11 mouse cellular contexts compared by ENCODE assay signal in genomic region chr11:61028211-61028950, GRCm38 (mm10). TPM values are rescaled to one million over a fixed set of nuclear protein-coding genes. Genes with fewer than 3 reads are reported as not detected.
DNase-seq lines count a peak whose midpoint lies in the region; ATAC-seq and TF ChIP-seq lines count a peak whose summit lies in the region.
"Had no signal": no experiment of that assay in that cellular context is flagged by ENCODE, and none has a peak within 500 bp of the region (broad histone marks: within the 10 kb centered on the region; RNA-seq: fewer than 3 reads in every experiment).

No protein-coding gene starts in this region.

- no peak overlapping the region for H3K4me3 ChIP-seq in heart, adult 2 months
- H3K4me3 ChIP-seq: neural tube, embryonic 12.5 days had no signal

- H3K27ac ChIP-seq in heart, adult 2 months: peak overlapping the region; percentile 31
- H3K27ac ChIP-seq: liver, embryonic 14.5 days; neural tube, embryonic 12.5 days had no signal

- no peaks in the 10 kb centered on the region for H3K36me3 ChIP-seq in heart, adult 2 months (ENCODE audit: control insufficient read depth, insufficient read depth, low read length)
- H3K36me3 ChIP-seq: neural tube, embryonic 12.5 days had no signal

- WGBS in heart, adult 2 months: 56% methylated on average over 11 of the region's 11 CpGs

- peak; percentile 48 to 54 for DNase-seq in heart, adult 2 months
- DNase-seq in heart, adult 8-10 months (ENCODE audit: low spot score): no peak
- peak; percentile 77 for DNase-seq in cerebellum, adult 9-11 months
- peak; percentile 58 for DNase-seq in kidney, adult 18-20 months
- peak; percentile 24 to 66 for DNase-seq in lung, postnatal 4 days
- no peak for DNase-seq in left cerebral cortex, postnatal 25 days (ENCODE audit: low spot score in 2 of 2)
- no peak for DNase-seq in c-Kit-positive CD71-positive TER-119-positive erythroid progenitor cells, embryonic 14.5 days (ENCODE audit: low spot score)
- DNase-seq: forebrain, postnatal 0 days had no signal

- TF ChIP-seq CTCF in heart, adult 2 months (IDR thresholded peaks at IDR 0.05): no peak

- no peaks in the 10 kb centered on the region for H3K27me3 ChIP-seq in heart, adult 2 months (ENCODE audit: control insufficient read depth, insufficient read depth, low read length)

- no peak for TF ChIP-seq EP300 in heart, adult 2 months (IDR thresholded peaks at IDR 0.05; ENCODE audit: insufficient read depth, low read depth, low read length)

- TF ChIP-seq POLR2A in heart, adult 2 months (IDR thresholded peaks at IDR 0.05; ENCODE audit: insufficient read depth, low read depth, low read length): no peak

- H3K9ac ChIP-seq in heart, adult 2 months (ENCODE audit: low read depth, low read length): no peak overlapping the region
- H3K9ac ChIP-seq: forebrain, postnatal 0 days; liver, embryonic 14.5 days; neural tube, embryonic 12.5 days had no signal

- H3K4me1 ChIP-seq in heart, adult 2 months (ENCODE audit: control insufficient read depth, insufficient read depth, low read length): peaks cover 7% of the 10 kb centered on the region

- no peak for ATAC-seq in inflammation-experienced regulatory T-cells, adult 6 months
- ATAC-seq: forebrain, postnatal 0 days had no signal

- no peaks in the 10 kb centered on the region; the same call in 1 of the 2 replicates for H3K79me2 ChIP-seq in heart, adult 2 months (replicated peaks; ENCODE audit: control insufficient read depth, insufficient read depth, low read length)

- intact Hi-C loops in heart, adult 2 months (cut with DNase I): no loop called here
- intact Hi-C loops in left cerebral cortex, postnatal 25 days (cut with DNase I): no loop called here

RNA-seq across cellular contexts. Expression of gene Kcnj12, which starts 6.0 kb away (rescaled TPM):
- total RNA-seq in heart, adult 2 months (2021): 10 to 100 TPM; 26.7 to 35.7 TPM
- polyA plus RNA-seq in heart, adult 2 months (2012; rRNA removed): 29.5 and 42.6 TPM in 2 replicates
- total RNA-seq in heart, adult 8-10 months (2022): 10 to 100 TPM; 23.1 to 32.7 (median 25.0) TPM
- polyA plus RNA-seq in inflammation-experienced regulatory T-cells, adult 6 months (2017; shearing (Covaris generic)): not detected
- 10 to 100 TPM; 17.4 to 19.6 TPM for total RNA-seq in left cerebral cortex, postnatal 25 days (2021)

Comparison
In these comparisons a context has a peak if more than half of its experiments do, and no peak if none do; other contexts are left out.
1. DNase-seq: peak in heart, adult 2 months (2 of 2), cerebellum, adult 9-11 months (single experiment), kidney, adult 18-20 months (single experiment) and lung, postnatal 4 days (2 of 2); none in heart, adult 8-10 months (single experiment), left cerebral cortex, postnatal 25 days (0 of 2) and c-Kit-positive CD71-positive TER-119-positive erythroid progenitor cells, embryonic 14.5 days (single experiment).